Mouse (Mus musculus) limb, embryonic 12.5 days (tissue): Measurements from ENCODE around the gene Atad1. TPM values are rescaled to one million over a fixed set of nuclear protein-coding genes. Genes with fewer than 3 reads are reported as not detected.

Source experiments
- ATAC-seq: fragments of 200-750 bp; cut with Nextera tagmentation; 2 replicates; pipeline ENCODE4 v1.8.0; 2017; ENCODE audit warnings: low read depth, moderate TSS enrichment; ENCODE audit not compliant: insufficient number of reproducible peaks, insufficient read depth, low FRiP score, low TSS enrichment
- H3K27ac ChIP-seq: fragments of 300-500 bp; sonication (generic); 2 replicates; pipeline ENCODE4 v1.5.1; 2016; ENCODE audit warnings: mild to moderate bottlenecking, moderate library complexity
- H3K27me3 ChIP-seq: fragments of 300-500 bp; sonication (generic); 2 replicates; pipeline ENCODE4 v1.6.1; 2016; ENCODE audit warnings: mild to moderate bottlenecking, moderate library complexity
- H3K36me3 ChIP-seq: fragments of 300-500 bp; sonication (generic); 2 replicates; pipeline ENCODE4 v1.6.1; 2016; ENCODE audit warnings: mild to moderate bottlenecking, moderate library complexity
- H3K4me1 ChIP-seq: fragments of 300-500 bp; sonication (generic); replicated peaks from 2 replicates; pipeline ENCODE4 v1.6.1; 2016
- H3K4me2 ChIP-seq: fragments of 300-500 bp; sonication (generic); 2 replicates; pipeline ENCODE4 v1.6.1; 2016; ENCODE audit warnings: mild to moderate bottlenecking, moderate library complexity
- H3K4me3 ChIP-seq: fragments of 300-500 bp; sonication (generic); replicated peaks from 2 replicates; pipeline ENCODE4 v1.5.1; 2016; ENCODE audit warnings: mild to moderate bottlenecking
- H3K9ac ChIP-seq: fragments of 300-500 bp; sonication (generic); replicated peaks from 2 replicates; pipeline ENCODE4 v1.6.1; 2016; ENCODE audit warnings: mild to moderate bottlenecking, moderate library complexity
- H3K9me3 ChIP-seq: fragments of 300-500 bp; sonication (generic); 2 replicates; pipeline ENCODE4 v1.6.1; 2016; ENCODE audit warnings: mild to moderate bottlenecking, moderate library complexity
- WGBS: fragments of 180-500 bp; shearing (Covaris S2); methylation state at CpG from one replicate; pipeline ENCODE4 v1.1.7; 2016; 5-methylcytosine and 5-hydroxymethylcytosine counted together
- polyA plus RNA-seq: library from polyadenylated mRNA; unstranded; fragments of >200 nt; fragmentation: Nextera tagmentation; extraction: Ambion mirVana; gene quantifications from 2 replicates; pipeline ENCODE4 v1.2.1, GENCODE M21; 2016

Atad1 gene
- polyA plus RNA-seq, 1 experiment from 2014 or later: 65.8 TPM

- no peak for ATAC-seq
- no peak overlapping the region for H3K27ac ChIP-seq
- H3K4me3 ChIP-seq: no peak overlapping the region
- no peak overlapping the region for H3K9ac ChIP-seq
- no peaks in the 10 kb centered on the region for H3K4me1 ChIP-seq
- no peak overlapping the region for H3K4me2 ChIP-seq
- peaks cover 40% of the 10 kb centered on the region for H3K36me3 ChIP-seq
- H3K9me3 ChIP-seq: peaks cover 7% of the 10 kb centered on the region; the same call in 1 of the 2 replicates
- no peaks in the 10 kb centered on the region for H3K27me3 ChIP-seq
- 91% methylated on average over 8 of the region's 8 CpGs for WGBS
Measured at GRCm38 (mm10) chr19:32641995-32642394, 97.6 kb downstream of the Atad1 start.

- H3K4me1 ChIP-seq: no peaks in the 10 kb centered on the region
- WGBS: 91% methylated on average over 7 of the region's 7 CpGs
Measured at GRCm38 (mm10) chr19:32641535-32641934, 98.1 kb downstream of the Atad1 start.

GRCm38 (mm10) chr19:32638276-32638903, 101.2 kb downstream of the Atad1 start:
- Histone ChIP-seq H3K9me3 (peaks cover 2% of the 10 kb centered on the region; the same call in 1 of the 2 replicates), H3K36me3 (peaks cover 48% of the 10 kb centered on the region), H3K4me2 (no peak overlapping the region), H3K4me3 (no peak overlapping the region), H3K27ac (no peak overlapping the region), H3K27me3 (no peaks in the 10 kb centered on the region), H3K4me1 (no peaks in the 10 kb centered on the region), H3K9ac (no peak overlapping the region)
- ATAC-seq: no peak
- WGBS: 57% methylated on average over 13 of the region's 13 CpGs

More at GRCm38 (mm10) chr19:32641535-32641934, 98.1 kb downstream of the Atad1 start:
- ATAC-seq: no peak
- Histone ChIP-seq H3K9me3 (peaks cover 7% of the 10 kb centered on the region; the same call in 1 of the 2 replicates), H3K4me3 (no peak overlapping the region), H3K36me3 (peaks cover 45% of the 10 kb centered on the region), H3K27me3 (no peaks in the 10 kb centered on the region), H3K27ac (no peak overlapping the region), H3K4me2 (no peak overlapping the region), H3K9ac (no peak overlapping the region)

GRCm38 (mm10) chr19:32637357-32638275, 102.0 kb downstream of the Atad1 start:
- ATAC-seq: no peak
- no peak overlapping the region for H3K4me2 ChIP-seq
- H3K9ac ChIP-seq: no peak overlapping the region
- no peak overlapping the region for H3K27ac ChIP-seq
- no peaks in the 10 kb centered on the region for H3K9me3 ChIP-seq
- no peaks in the 10 kb centered on the region for H3K4me1 ChIP-seq
- WGBS: 76% methylated on average over 16 of the region's 16 CpGs
- H3K4me3 ChIP-seq: no peak overlapping the region
- no peaks in the 10 kb centered on the region for H3K27me3 ChIP-seq
- H3K36me3 ChIP-seq: peaks cover 41% of the 10 kb centered on the region

DNA sequence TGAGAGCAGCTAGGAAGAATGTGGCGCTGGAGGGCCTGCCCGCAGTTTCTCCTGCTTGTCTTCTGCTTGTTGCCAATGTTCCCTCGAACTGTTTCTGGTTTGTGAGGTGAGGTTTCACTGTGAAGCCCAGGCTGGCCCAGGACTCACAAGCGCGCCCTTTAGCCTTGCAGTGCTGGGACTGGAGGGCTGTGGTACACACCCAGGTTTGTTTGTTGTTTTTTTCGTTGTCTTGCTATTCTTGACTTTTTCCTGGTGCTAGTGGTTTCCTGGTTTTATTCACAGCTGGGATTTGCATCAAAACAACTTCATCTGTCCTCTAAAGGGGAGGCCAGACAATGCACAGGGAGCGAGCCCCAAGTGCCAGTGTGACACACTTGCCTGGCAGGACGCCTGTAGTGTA, 104.7 kb downstream of the Atad1 start:
- 79% methylated on average over 8 of the region's 8 CpGs for WGBS
- peaks cover 22% of the 10 kb centered on the region; the same call in 1 of the 2 replicates for H3K36me3 ChIP-seq
- H3K9ac ChIP-seq: no peak overlapping the region
- H3K4me2 ChIP-seq: no peak overlapping the region
- no peak overlapping the region for H3K27ac ChIP-seq
- H3K4me1 ChIP-seq: no peaks in the 10 kb centered on the region
- no peaks in the 10 kb centered on the region for H3K9me3 ChIP-seq
- no peaks in the 10 kb centered on the region for H3K27me3 ChIP-seq
- no peak for ATAC-seq
- no peak overlapping the region for H3K4me3 ChIP-seq

- 0 out of 2 replicates have a peak, but pooled peaks cover 3% of the 10 kb centered on the region for H3K4me1 ChIP-seq
- 81% methylated on average over 7 of the region's 7 CpGs for WGBS
- no peak for ATAC-seq
- no peak overlapping the region for H3K4me3 ChIP-seq
- H3K27me3 ChIP-seq: no peaks in the 10 kb centered on the region
- 0 out of 2 replicates have a peak, but pooled peaks cover 3% of the 10 kb centered on the region for H3K9me3 ChIP-seq
- H3K36me3 ChIP-seq: no peaks in the 10 kb centered on the region; the same call in 1 of the 2 replicates
- H3K27ac ChIP-seq: no peak overlapping the region
- H3K9ac ChIP-seq: no peak overlapping the region
- H3K4me2 ChIP-seq: no peak overlapping the region
Measured at GRCm38 (mm10) chr19:32628572-32629132, 110.9 kb downstream of the Atad1 start.

DNA sequence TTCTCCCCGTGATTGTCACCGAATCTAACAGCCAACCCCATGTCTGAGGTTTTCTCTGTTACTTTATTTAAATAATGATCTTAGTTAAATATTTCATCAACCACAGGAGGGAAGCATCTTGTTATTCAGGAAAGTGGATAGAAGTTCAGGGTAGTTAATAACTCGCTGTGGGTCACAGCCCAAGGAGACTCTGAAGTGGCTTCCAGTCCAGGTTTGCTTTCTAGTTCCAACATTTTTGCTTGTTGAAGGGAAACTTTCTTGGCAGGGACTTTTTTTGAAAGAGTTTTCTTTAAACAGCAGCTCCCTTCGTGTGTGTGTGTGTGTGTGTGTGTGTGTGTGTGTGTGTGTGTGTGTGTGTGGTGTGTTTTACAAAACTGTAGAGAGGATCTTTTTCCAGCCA, 112.0 kb downstream of the Atad1 start:
- no peak overlapping the region for H3K27ac ChIP-seq
- no peak overlapping the region for H3K4me2 ChIP-seq
- no peak overlapping the region for H3K4me3 ChIP-seq
- H3K9ac ChIP-seq: no peak overlapping the region
- no peak for ATAC-seq
- H3K9me3 ChIP-seq: 0 out of 2 replicates have a peak, but pooled peaks cover 3% of the 10 kb centered on the region
- 79% methylated on average over 4 of the region's 4 CpGs for WGBS
- no peaks in the 10 kb centered on the region for H3K27me3 ChIP-seq
- no peaks in the 10 kb centered on the region; the same call in 1 of the 2 replicates for H3K36me3 ChIP-seq
- H3K4me1 ChIP-seq: 0 out of 2 replicates have a peak, but pooled peaks cover 3% of the 10 kb centered on the region

GRCm38 (mm10) chr19:32626768-32627331, 112.7 kb downstream of the Atad1 start:
- Histone ChIP-seq H3K4me1 (0 out of 2 replicates have a peak, but pooled peaks cover 3% of the 10 kb centered on the region), H3K4me2 (no peak overlapping the region), H3K27ac (no peak overlapping the region), H3K27me3 (no peaks in the 10 kb centered on the region), H3K36me3 (no peaks in the 10 kb centered on the region; the same call in 1 of the 2 replicates), H3K9me3 (0 out of 2 replicates have a peak, but pooled peaks cover 3% of the 10 kb centered on the region), H3K9ac (no peak overlapping the region), H3K4me3 (no peak overlapping the region)
- WGBS: 58% methylated on average over 13 of the region's 13 CpGs
- ATAC-seq: no peak

- Histone ChIP-seq H3K9me3 (0 out of 2 replicates have a peak, but pooled peaks cover 3% of the 10 kb centered on the region), H3K27ac (no peak overlapping the region), H3K4me1 (0 out of 2 replicates have a peak, but pooled peaks cover 3% of the 10 kb centered on the region), H3K36me3 (no peaks in the 10 kb centered on the region; the same call in 1 of the 2 replicates), H3K9ac (no peak overlapping the region), H3K4me3 (no peak overlapping the region), H3K27me3 (no peaks in the 10 kb centered on the region), H3K4me2 (no peak overlapping the region)
- WGBS: 80% methylated on average over 3 of the region's 3 CpGs
- no peak for ATAC-seq
Measured at GRCm38 (mm10) chr19:32622142-32622541, 117.4 kb downstream of the Atad1 start.
